Mouse (Mus musculus): ENCODE measurements at regions not wholly inside any gene's neighbourhood (a gene's known extent, or its start where the extent isn't known, plus 50 kb on each side); places are given as distances from the start of the nearest gene placed in this dataset.
A peak's percentile ranks its signal among the peaks of the same experiment; 100 is the strongest.

GRCm38 (mm10) chr4:101350222-101350621 is 68.9 kb upstream of the Ak4 start:
- intact Hi-C loops (cut with DNase I), result loop anchor here (10.0 kb wide), 1 partner anchor 295 kb away; the partner anchor contains the start of gene Leprot
- no peak for DNase-seq (ENCODE audit: low spot score in 2 of 2)

GRCm38 (mm10) chr4:101349413-101349812 is 69.7 kb upstream of the Ak4 start:
- intact Hi-C loops (cut with DNase I), result loop anchor here (2.0 kb wide), 1 partner anchor 17 kb away; no protein-coding TSS in a partner anchor
- DNase-seq (ENCODE audit: low spot score in 2 of 2), result peak; percentile 76 to 80

GRCm38 (mm10) chr4:101347309-101347708 is 71.8 kb upstream of the Ak4 start:
- intact Hi-C loops (cut with DNase I), result no loop called here
- DNase-seq (ENCODE audit: low spot score in 2 of 2), result no peak

GRCm38 (mm10) chr4:101342071-101342762 is 76.9 kb upstream of the Ak4 start:
- intact Hi-C loops (cut with DNase I), result no loop called here
- DNase-seq (ENCODE audit: low spot score in 2 of 2), result no peak

GRCm38 (mm10) chr4:101340741-101341140 is 75.7 kb upstream of the Jak1 start:
- DNase-seq (ENCODE audit: low spot score in 2 of 2), result no peak
- intact Hi-C loops (cut with DNase I), result no loop called here

- DNase-seq (ENCODE audit: low spot score in 2 of 2), result no peak
- intact Hi-C loops (cut with DNase I), result no loop called here
Measured at GRCm38 (mm10) chr4:101338211-101338610, 73.1 kb upstream of the Jak1 start.

- no peak for DNase-seq (ENCODE audit: low spot score in 2 of 2)
- intact Hi-C loops (cut with DNase I), result no loop called here
Measured at GRCm38 (mm10) chr4:101336811-101337210, 71.7 kb upstream of the Jak1 start.

GRCm38 (mm10) chr4:101336371-101336770 is 71.3 kb upstream of the Jak1 start:
- intact Hi-C loops (cut with DNase I), result no loop called here
- no peak for DNase-seq (ENCODE audit: low spot score in 2 of 2)

- intact Hi-C loops (cut with DNase I), result no loop called here
- DNase-seq (ENCODE audit: low spot score in 2 of 2), result no peak
Measured at GRCm38 (mm10) chr4:101333868-101334267, 68.8 kb upstream of the Jak1 start.

GRCm38 (mm10) chr4:101333036-101333435 is 68.0 kb upstream of the Jak1 start:
- intact Hi-C loops (cut with DNase I), result no loop called here
- DNase-seq (ENCODE audit: low spot score in 2 of 2), result no peak

GRCm38 (mm10) chr4:101331231-101331630 is 66.1 kb upstream of the Jak1 start:
- DNase-seq (ENCODE audit: low spot score in 2 of 2), result no peak

GRCm38 (mm10) chr4:101329060-101329459 is 64.0 kb upstream of the Jak1 start:
- intact Hi-C loops (cut with DNase I), result no loop called here
- no peak for DNase-seq (ENCODE audit: low spot score in 2 of 2)

More at GRCm38 (mm10) chr4:101331231-101331630, 66.1 kb upstream of the Jak1 start:
- intact Hi-C loops (cut with DNase I), result no loop called here

GRCm38 (mm10) chr4:101326067-101326466 is 61.0 kb upstream of the Jak1 start:
- intact Hi-C loops (cut with DNase I), result no loop called here
- DNase-seq (ENCODE audit: low spot score in 2 of 2), result no peak

- intact Hi-C loops (cut with DNase I), result loop anchor here (5.0 kb wide), 1 partner anchor 154 kb away; no protein-coding TSS in a partner anchor
- DNase-seq (ENCODE audit: low spot score in 2 of 2), result no peak
Measured at GRCm38 (mm10) chr4:101321731-101322130, 56.6 kb upstream of the Jak1 start.

GRCm38 (mm10) chr4:101320587-101320986 is 55.5 kb upstream of the Jak1 start:
- intact Hi-C loops (cut with DNase I), result loop anchor here (5.0 kb wide), 1 partner anchor 153 kb away; no protein-coding TSS in a partner anchor
- no peak for DNase-seq (ENCODE audit: low spot score in 2 of 2)

- intact Hi-C loops (cut with DNase I), result loop anchor here (5.0 kb wide), 1 partner anchor 152 kb away; no protein-coding TSS in a partner anchor
- DNase-seq (ENCODE audit: low spot score in 2 of 2), result no peak
Measured at GRCm38 (mm10) chr4:101319681-101320220, 54.7 kb upstream of the Jak1 start.

GRCm38 (mm10) chr4:101318836-101319235 is 53.8 kb upstream of the Jak1 start:
- no peak for DNase-seq (ENCODE audit: low spot score in 2 of 2)
- intact Hi-C loops (cut with DNase I), result no loop called here

- no peak for DNase-seq (ENCODE audit: low spot score in 2 of 2)
- intact Hi-C loops (cut with DNase I), result no loop called here
Measured at GRCm38 (mm10) chr4:101316061-101316460, 51.0 kb upstream of the Jak1 start.
